Mouse (Mus musculus) liver, postnatal 0 days (tissue): ENCODE results near the gene Gm13283. TPM values are rescaled to one million over a fixed set of nuclear protein-coding genes. Genes with fewer than 3 reads are reported as not detected.
"Not testable (repeated sequence)": the region's sequence is repeated elsewhere in the genome, so short reads cannot be mapped to it uniquely, and the experiment has no call there.

Experiments used
- ATAC-seq: fragments of 200-750 bp; cut with Nextera tagmentation; 2 replicates; pipeline ENCODE4 v1.8.0; 2017; ENCODE audit warnings: mild to moderate bottlenecking, moderate library complexity
- DNase-seq: peaks from one replicate; pipeline ENCODE4 v3.0.0-alpha.2; 2016
- H3K27ac ChIP-seq: fragments of 300-500 bp; sonication (generic); 2 replicates; pipeline ENCODE4 v1.5.1; 2014; ENCODE audit warnings: antibody characterized with exemption, moderate library complexity, mild to moderate bottlenecking, low read depth
- H3K27me3 ChIP-seq: fragments of 300-500 bp; sonication (generic); 2 replicates; pipeline ENCODE4 v1.6.1; 2014; ENCODE audit warnings: low read length, control low read depth, mixed read lengths; ENCODE audit not compliant: insufficient read depth
- H3K36me3 ChIP-seq: fragments of 300-500 bp; sonication (generic); replicated peaks from 2 replicates; pipeline ENCODE4 v1.6.1; 2014; ENCODE audit warnings: mild to moderate bottlenecking, control low read depth, low read length, moderate library complexity, mixed read lengths; ENCODE audit not compliant: insufficient read depth
- H3K4me1 ChIP-seq: fragments of 300-500 bp; sonication (generic); 2 replicates; pipeline ENCODE4 v1.6.1; 2014; ENCODE audit warnings: antibody characterized with exemption, mild to moderate bottlenecking, control low read depth; ENCODE audit not compliant: insufficient read depth
- H3K4me2 ChIP-seq: fragments of 300-500 bp; sonication (generic); 2 replicates; pipeline ENCODE4 v1.6.1; 2014; ENCODE audit warnings: low read depth, mild to moderate bottlenecking, low read length, moderate library complexity, mixed read lengths
- H3K4me3 ChIP-seq: fragments of 300-500 bp; sonication (generic); 2 replicates; pipeline ENCODE4 v1.5.1; 2014; ENCODE audit warnings: low read depth, low read length
- H3K9ac ChIP-seq: fragments of 300-500 bp; sonication (generic); replicated peaks from 2 replicates; pipeline ENCODE4 v1.6.1; 2014; ENCODE audit warnings: mild to moderate bottlenecking, moderate library complexity
- H3K9me3 ChIP-seq: fragments of 300-500 bp; sonication (generic); 2 replicates; pipeline ENCODE4 v1.6.1; 2016; ENCODE audit warnings: mild to moderate bottlenecking, control low read depth, low read length, mixed read lengths
- CTCF ChIP-seq: sonication (generic); IDR thresholded peaks from 2 replicates; pipeline ENCODE4 v1.5.1; 2016; ENCODE audit warnings: antibody characterized with exemption, low read depth
- WGBS: fragments of 180-500 bp; shearing (Covaris S2); extraction: QIAGEN DNeasy Blood & Tissue Kit; methylation state at CpG from one replicate; pipeline ENCODE4 v1.1.7; 2014; ENCODE audit not compliant: insufficient replicate concordance; 5-methylcytosine and 5-hydroxymethylcytosine counted together
- polyA plus RNA-seq: library from polyadenylated mRNA; unstranded; fragments of >200 nt; fragmentation: Nextera tagmentation; extraction: Ambion mirVana; gene quantifications from 2 replicates; pipeline ENCODE4 v1.2.1, GENCODE M21; 2015

Gm13283 gene
- polyA plus RNA-seq, 1 experiment from 2014 or later = not detected

- H3K36me3 ChIP-seq, H3K9me3 ChIP-seq, H3K4me1 ChIP-seq, H3K27me3 ChIP-seq, ATAC-seq, H3K9ac ChIP-seq, DNase-seq, H3K4me2 ChIP-seq: not testable (repeated sequence)
- Histone ChIP-seq H3K4me3 (0 out of 2 replicates have a peak overlapping the region, but pooled peaks have one; percentile 19), H3K27ac (peak overlapping the region; percentile 39; the same call in 1 of the 2 replicates)
- peak; percentile 26 for TF ChIP-seq CTCF
- 0% methylated on average over 3 of the region's 31 CpGs for WGBS
These were observed 22.4 kb downstream of the Gm13283 start for GRCm38 (mm10) chr4:88782335-88782734.

- not testable (repeated sequence) for DNase-seq, H3K4me3 ChIP-seq, H3K36me3 ChIP-seq, H3K27ac ChIP-seq, H3K4me1 ChIP-seq, H3K4me2 ChIP-seq, H3K9ac ChIP-seq, ATAC-seq, H3K27me3 ChIP-seq, H3K9me3 ChIP-seq
- WGBS = no CpG with 5 or more reads among the region's 27 CpGs
These were observed 25.5 kb downstream of the Gm13283 start, which contains the start of gene Gm13276 for GRCm38 (mm10) chr4:88785409-88785808. Gene Gm13276, plus strand, starts transcription at chr4:88785709.

- H3K27me3 ChIP-seq, H3K4me3 ChIP-seq, H3K27ac ChIP-seq, H3K4me1 ChIP-seq, H3K4me2 ChIP-seq, ATAC-seq, H3K36me3 ChIP-seq, H3K9ac ChIP-seq, H3K9me3 ChIP-seq, DNase-seq: not testable (repeated sequence)
- TF ChIP-seq CTCF = peak; percentile 61
- WGBS = 0% methylated on average over 1 of the region's 28 CpGs
These were observed 28.5 kb downstream of the Gm13283 start, which contains the start of gene Gm13277 for GRCm38 (mm10) chr4:88788402-88788801. Gene Gm13277, plus strand, starts transcription at chr4:88788632.

GRCm38 (mm10) chr4:88791250-88791649, 31.3 kb downstream of the Gm13283 start, which contains the start of gene Gm13278:
Gene Gm13278, plus strand, starts transcription at chr4:88791550.
- H3K27me3 ChIP-seq, H3K4me3 ChIP-seq, H3K9ac ChIP-seq, ATAC-seq, H3K4me2 ChIP-seq, H3K27ac ChIP-seq, H3K4me1 ChIP-seq, H3K36me3 ChIP-seq, DNase-seq, H3K9me3 ChIP-seq: not testable (repeated sequence)
- whole genome bisulfite sequencing = no CpG with 5 or more reads among the region's 28 CpGs

- H3K27ac ChIP-seq, H3K4me3 ChIP-seq, H3K4me1 ChIP-seq, DNase-seq, ATAC-seq, H3K27me3 ChIP-seq, H3K36me3 ChIP-seq, H3K4me2 ChIP-seq, H3K9me3 ChIP-seq, H3K9ac ChIP-seq: not testable (repeated sequence)
- TF ChIP-seq CTCF = peak; percentile 44
- WGBS = 0% methylated on average over 2 of the region's 52 CpGs
These were observed 34.2 kb downstream of the Gm13283 start, which contains the start of gene Gm13275 for GRCm38 (mm10) chr4:88793936-88794675. Gene Gm13275, plus strand, starts transcription at chr4:88794487.

GRCm38 (mm10) chr4:88797097-88797496, 37.2 kb downstream of the Gm13283 start, which contains the start of gene Gm13279:
Gene Gm13279, plus strand, starts transcription at chr4:88797397.
- not testable (repeated sequence) for H3K4me3 ChIP-seq, H3K9ac ChIP-seq, H3K4me2 ChIP-seq, H3K27ac ChIP-seq, ATAC-seq, H3K36me3 ChIP-seq, DNase-seq, H3K9me3 ChIP-seq, H3K4me1 ChIP-seq, H3K27me3 ChIP-seq
- no CpG with 5 or more reads among the region's 28 CpGs for WGBS

- ATAC-seq = not testable (repeated sequence)
These were observed 39.4 kb downstream of the Gm13283 start, which contains the start of gene Gm13285 for GRCm38 (mm10) chr4:88799365-88799764. Gene Gm13285, plus strand, starts transcription at chr4:88799665.

GRCm38 (mm10) chr4:88802954-88803353, 43.0 kb downstream of the Gm13283 start, which contains the start of gene Gm13287:
Gene Gm13287, plus strand, starts transcription at chr4:88803254.
- not testable (repeated sequence) for DNase-seq, H3K4me1 ChIP-seq, H3K9ac ChIP-seq, ATAC-seq, H3K9me3 ChIP-seq, H3K27ac ChIP-seq, H3K27me3 ChIP-seq, H3K4me3 ChIP-seq, H3K4me2 ChIP-seq, H3K36me3 ChIP-seq
- no CpG with 5 or more reads among the region's 29 CpGs for WGBS

More at GRCm38 (mm10) chr4:88799365-88799764, 39.4 kb downstream of the Gm13283 start, which contains the start of gene Gm13285:
- DNase-seq, H3K36me3 ChIP-seq, H3K27ac ChIP-seq, H3K4me2 ChIP-seq, H3K9me3 ChIP-seq, H3K4me1 ChIP-seq, H3K4me3 ChIP-seq, H3K9ac ChIP-seq, H3K27me3 ChIP-seq: not testable (repeated sequence)
- 0% methylated on average over 1 of the region's 7 CpGs for whole genome bisulfite sequencing

- H3K36me3 ChIP-seq, DNase-seq, H3K27me3 ChIP-seq, H3K4me2 ChIP-seq, H3K4me1 ChIP-seq, H3K9ac ChIP-seq, ATAC-seq, H3K9me3 ChIP-seq, H3K4me3 ChIP-seq, H3K27ac ChIP-seq: not testable (repeated sequence)
- no CpG with 5 or more reads among the region's 8 CpGs for WGBS
These were observed 45.3 kb downstream of the Gm13283 start, which contains the start of gene Gm13288 for GRCm38 (mm10) chr4:88805231-88805630. Gene Gm13288, plus strand, starts transcription at chr4:88805531.
